Mouse (Mus musculus): ENCODE measurements around the gene Cir1. TPM values are rescaled to one million over a fixed set of nuclear protein-coding genes. Genes with fewer than 3 reads are reported as not detected.

The Cir1 gene
- polyA plus RNA-seq, 1 experiment from 2014 or later, result 23.4 TPM

DNA sequence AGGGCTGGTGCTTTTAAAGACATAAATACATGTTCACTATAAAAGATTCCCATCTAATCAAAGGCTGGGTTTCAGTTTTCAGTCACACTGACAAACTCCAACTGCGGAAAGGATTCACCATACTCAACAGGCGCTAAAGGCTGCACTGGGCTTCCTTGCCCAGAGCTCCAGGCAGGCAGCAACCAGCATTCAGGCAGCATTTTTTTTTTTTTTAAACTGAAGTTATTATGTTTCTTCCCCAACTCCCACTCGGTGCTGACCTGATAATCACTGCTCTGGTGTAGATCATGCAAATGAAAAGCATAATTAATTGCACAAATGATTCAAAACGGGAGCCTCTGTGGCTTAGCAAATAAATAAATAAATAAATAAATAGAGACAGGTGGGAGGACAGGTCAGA lies 44.7 kb downstream of the Cir1 start:
- Histone ChIP-seq H3K36me3 (ENCODE audit: control insufficient read depth, insufficient read depth, low read length) (no peaks in the 10 kb centered on the region), H3K9ac (ENCODE audit: low read length) (no peak overlapping the region), H3K4me2 (ENCODE audit: low read length) (peak overlapping the region; percentile 29), H3K9me3 (replicated peaks; ENCODE audit: control insufficient read depth, low read length) (no peaks in the 10 kb centered on the region), H3K27ac (ENCODE audit: low read depth, low read length) (no peak overlapping the region), H3K4me3 (ENCODE audit: low read depth, low read length) (peak overlapping the region; percentile 13; the same call in 1 of the 2 replicates), H3K4me1 (ENCODE audit: control insufficient read depth, insufficient read depth, low read length) (peaks cover 14% of the 10 kb centered on the region), H3K27me3 (replicated peaks; ENCODE audit: control insufficient read depth, insufficient read depth, low read length) (peaks cover 68% of the 10 kb centered on the region)
- DNase-seq (ENCODE audit: low spot score) (peak; percentile 17), ATAC-seq (no peak)
- 3% methylated on average over 4 of the region's 4 CpGs for WGBS

DNA sequence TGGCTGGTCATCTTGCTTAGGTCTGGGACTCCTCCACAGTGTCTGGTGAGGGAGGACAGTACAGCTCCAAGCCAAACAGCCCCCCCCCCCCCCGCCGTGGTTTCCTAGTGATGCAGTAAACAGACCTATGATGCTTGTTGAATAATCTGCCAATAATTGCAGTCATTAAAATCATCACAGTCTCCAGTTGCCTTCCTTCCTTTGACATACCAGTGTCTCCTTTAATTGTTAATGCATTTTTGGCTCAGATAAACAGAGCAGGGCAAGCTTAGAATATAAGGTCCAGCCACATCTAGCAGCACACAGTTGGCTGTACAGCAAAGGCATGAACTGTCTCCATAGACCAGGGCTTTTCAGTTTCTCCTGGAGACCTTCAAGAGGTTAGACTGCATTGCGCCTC lies 45.3 kb downstream of the Cir1 start:
- Histone ChIP-seq H3K27ac (ENCODE audit: low read depth, low read length) (no peak overlapping the region), H3K9me3 (replicated peaks; ENCODE audit: control insufficient read depth, low read length) (no peaks in the 10 kb centered on the region), H3K36me3 (ENCODE audit: control insufficient read depth, insufficient read depth, low read length) (no peaks in the 10 kb centered on the region), H3K4me2 (ENCODE audit: low read length) (no peak overlapping the region), H3K27me3 (replicated peaks; ENCODE audit: control insufficient read depth, insufficient read depth, low read length) (peaks cover 74% of the 10 kb centered on the region), H3K9ac (ENCODE audit: low read length) (no peak overlapping the region), H3K4me1 (ENCODE audit: control insufficient read depth, insufficient read depth, low read length) (peaks cover 14% of the 10 kb centered on the region), H3K4me3 (ENCODE audit: low read depth, low read length) (no peak overlapping the region)
- WGBS, result 12% methylated on average over 3 of the region's 3 CpGs
- peak; percentile 10 for DNase-seq (ENCODE audit: low spot score)
- ATAC-seq, result no peak

DNA sequence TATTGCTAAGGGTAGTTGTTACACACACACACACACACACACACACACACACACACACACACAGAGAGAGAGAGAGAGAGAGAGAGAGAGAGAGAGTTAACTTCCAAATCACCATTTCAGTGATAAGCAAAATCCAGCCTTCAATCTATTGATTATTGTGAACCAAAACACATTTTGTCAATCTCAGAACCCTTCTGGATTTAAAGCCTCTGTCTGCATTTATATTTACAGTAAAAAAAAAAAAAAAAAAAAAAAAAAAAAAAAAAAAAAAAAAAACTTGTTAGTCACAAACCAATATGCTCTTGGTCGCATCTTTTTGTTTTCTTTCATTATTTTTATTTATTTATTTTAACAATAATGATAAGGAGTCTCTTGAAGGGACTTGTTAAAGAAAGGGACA lies 45.9 kb downstream of the Cir1 start:
- no peak overlapping the region for H3K27ac ChIP-seq (ENCODE audit: low read depth, low read length)
- H3K4me1 ChIP-seq (ENCODE audit: control insufficient read depth, insufficient read depth, low read length), result peaks cover 14% of the 10 kb centered on the region
- H3K36me3 ChIP-seq (ENCODE audit: control insufficient read depth, insufficient read depth, low read length), result no peaks in the 10 kb centered on the region
- no peak overlapping the region for H3K9ac ChIP-seq (ENCODE audit: low read length)
- DNase-seq (ENCODE audit: low spot score) (no peak), ATAC-seq (no peak)
- H3K4me3 ChIP-seq (ENCODE audit: low read depth, low read length), result no peak overlapping the region
- H3K9me3 ChIP-seq (replicated peaks; ENCODE audit: control insufficient read depth, low read length), result no peaks in the 10 kb centered on the region
- 49% methylated on average over 1 of the region's 1 CpGs for WGBS
- no peak overlapping the region for H3K4me2 ChIP-seq (ENCODE audit: low read length)
- H3K27me3 ChIP-seq (replicated peaks; ENCODE audit: control insufficient read depth, insufficient read depth, low read length), result peaks cover 71% of the 10 kb centered on the region

DNA sequence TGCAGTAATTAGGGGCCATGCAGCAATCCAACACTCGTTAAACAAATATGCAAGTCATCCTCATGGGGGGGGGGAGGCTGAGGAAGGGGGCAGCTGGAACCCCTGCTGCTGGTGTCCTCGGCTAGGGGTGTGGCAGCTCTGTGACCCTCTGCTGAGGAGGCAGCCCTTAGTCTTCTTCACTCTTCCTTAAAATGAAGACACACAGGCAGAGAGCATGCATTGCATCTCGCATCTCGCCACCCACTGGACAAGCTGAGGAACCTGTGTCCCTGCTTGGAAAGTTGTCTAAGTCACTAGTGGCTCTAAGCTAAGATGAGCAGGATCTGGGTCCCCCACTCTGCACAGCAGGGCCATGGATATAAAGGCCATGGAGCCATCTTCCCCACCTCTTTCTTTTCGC lies 46.5 kb downstream of the Cir1 start:
- Histone ChIP-seq H3K4me3 (ENCODE audit: low read depth, low read length) (no peak overlapping the region), H3K9me3 (replicated peaks; ENCODE audit: control insufficient read depth, low read length) (no peaks in the 10 kb centered on the region), H3K27me3 (replicated peaks; ENCODE audit: control insufficient read depth, insufficient read depth, low read length) (peaks cover 65% of the 10 kb centered on the region), H3K27ac (ENCODE audit: low read depth, low read length) (no peak overlapping the region), H3K9ac (ENCODE audit: low read length) (no peak overlapping the region), H3K4me2 (ENCODE audit: low read length) (no peak overlapping the region), H3K4me1 (ENCODE audit: control insufficient read depth, insufficient read depth, low read length) (peaks cover 14% of the 10 kb centered on the region), H3K36me3 (ENCODE audit: control insufficient read depth, insufficient read depth, low read length) (no peaks in the 10 kb centered on the region)
- DNase-seq (ENCODE audit: low spot score), result peak; percentile 20
- WGBS, result 3% methylated on average over 5 of the region's 5 CpGs
- no peak for ATAC-seq

DNA sequence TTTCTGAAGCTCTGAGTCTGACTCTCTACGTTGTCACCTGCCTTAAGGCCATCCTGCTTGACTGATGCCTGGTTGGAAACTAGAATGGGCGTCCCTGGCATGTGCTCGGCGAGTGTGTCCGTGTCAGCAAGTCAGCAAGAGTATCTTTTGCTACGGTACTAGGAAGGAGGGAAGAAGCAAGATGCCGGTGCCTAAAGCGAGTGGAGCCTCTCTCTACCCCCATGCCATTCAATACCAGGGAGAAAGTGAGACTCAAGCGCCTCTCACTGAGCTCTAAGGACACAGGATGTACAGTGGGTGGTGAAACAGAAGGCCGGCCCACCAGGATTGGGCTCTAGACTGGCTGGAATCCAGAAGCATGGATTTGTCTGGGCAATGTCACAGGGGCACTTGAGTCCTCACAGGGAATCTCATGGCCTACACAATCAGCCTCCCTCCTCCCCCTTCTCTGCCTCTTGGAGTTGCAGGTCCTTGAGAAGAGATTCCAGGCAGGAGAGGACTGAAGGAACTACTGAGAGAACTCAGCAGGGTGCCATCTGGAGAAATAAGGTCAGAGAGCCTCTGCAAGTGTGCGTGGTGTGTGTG lies 47.8 kb downstream of the Cir1 start:
- 4% methylated on average over 11 of the region's 11 CpGs for WGBS
- Histone ChIP-seq H3K4me3 (ENCODE audit: low read depth, low read length) (peak overlapping the region; percentile 28), H3K4me1 (ENCODE audit: control insufficient read depth, insufficient read depth, low read length) (0 out of 2 replicates have a peak, but pooled peaks cover 6% of the 10 kb centered on the region), H3K36me3 (ENCODE audit: control insufficient read depth, insufficient read depth, low read length) (no peaks in the 10 kb centered on the region), H3K9ac (ENCODE audit: low read length) (no peak overlapping the region), H3K27me3 (replicated peaks; ENCODE audit: control insufficient read depth, insufficient read depth, low read length) (peaks cover 53% of the 10 kb centered on the region), H3K4me2 (ENCODE audit: low read length) (peak overlapping the region; percentile 59), H3K9me3 (replicated peaks; ENCODE audit: control insufficient read depth, low read length) (no peaks in the 10 kb centered on the region; the same call in 1 of the 2 replicates), H3K27ac (ENCODE audit: low read depth, low read length) (no peak overlapping the region)
- DNase-seq (ENCODE audit: low spot score) (peak; percentile 12), ATAC-seq (no peak)

DNA sequence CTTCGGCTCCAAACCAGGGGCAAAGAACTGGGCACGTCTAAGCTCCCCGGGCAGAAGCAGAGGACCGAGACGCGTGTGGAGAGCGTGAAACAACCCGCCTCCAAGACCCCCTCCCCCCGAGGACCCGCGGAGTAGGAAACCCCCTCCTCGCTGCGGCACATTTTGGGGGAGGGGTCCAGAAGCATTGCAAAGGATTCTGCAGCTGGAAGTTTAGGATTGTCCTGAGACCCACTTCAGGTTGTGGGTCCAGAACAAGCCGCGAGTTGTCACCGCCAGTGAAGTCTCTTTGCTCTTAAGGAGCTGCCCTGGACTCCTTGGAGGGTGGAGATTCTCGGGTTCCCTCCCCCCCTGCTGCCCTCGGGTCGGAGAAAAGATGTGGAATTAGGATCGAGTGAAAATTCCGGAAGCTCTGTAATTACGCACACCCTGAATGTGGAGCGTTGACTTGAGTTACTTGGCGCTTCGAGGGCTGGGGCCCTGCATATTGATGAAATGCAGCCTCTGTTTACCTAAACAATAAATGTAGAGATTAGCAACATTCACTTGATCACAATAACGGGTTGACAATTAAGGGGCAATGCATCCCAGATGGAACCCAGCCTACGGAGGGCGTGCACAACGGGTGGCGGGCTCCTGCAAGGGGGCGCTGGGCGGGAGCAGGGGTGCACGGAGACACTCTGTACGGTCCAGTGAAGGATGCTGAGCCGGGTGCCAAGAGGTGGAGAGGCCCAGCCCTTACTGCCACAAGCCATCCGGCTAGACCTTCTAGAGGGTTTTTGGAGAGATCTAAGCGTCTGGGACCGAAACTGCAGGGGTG lies 48.5 kb downstream of the Cir1 start:
- Histone ChIP-seq H3K4me3 (ENCODE audit: low read depth, low read length) (peak overlapping the region; percentile 28), H3K4me1 (ENCODE audit: control insufficient read depth, insufficient read depth, low read length) (0 out of 2 replicates have a peak, but pooled peaks cover 6% of the 10 kb centered on the region), H3K36me3 (ENCODE audit: control insufficient read depth, insufficient read depth, low read length) (no peaks in the 10 kb centered on the region), H3K9me3 (replicated peaks; ENCODE audit: control insufficient read depth, low read length) (no peaks in the 10 kb centered on the region; the same call in 1 of the 2 replicates), H3K27ac (ENCODE audit: low read depth, low read length) (no peak overlapping the region), H3K9ac (ENCODE audit: low read length) (peak overlapping the region; percentile 49; the same call in 1 of the 2 replicates), H3K4me2 (ENCODE audit: low read length) (peak overlapping the region; percentile 59), H3K27me3 (replicated peaks; ENCODE audit: control insufficient read depth, insufficient read depth, low read length) (peaks cover 51% of the 10 kb centered on the region)
- 0 out of 2 replicates have a peak, but pooled peaks have one; percentile 27 for ATAC-seq
- 1% methylated on average over 38 of the region's 38 CpGs for WGBS
- peak; percentile 53 for DNase-seq (ENCODE audit: low spot score)

DNA sequence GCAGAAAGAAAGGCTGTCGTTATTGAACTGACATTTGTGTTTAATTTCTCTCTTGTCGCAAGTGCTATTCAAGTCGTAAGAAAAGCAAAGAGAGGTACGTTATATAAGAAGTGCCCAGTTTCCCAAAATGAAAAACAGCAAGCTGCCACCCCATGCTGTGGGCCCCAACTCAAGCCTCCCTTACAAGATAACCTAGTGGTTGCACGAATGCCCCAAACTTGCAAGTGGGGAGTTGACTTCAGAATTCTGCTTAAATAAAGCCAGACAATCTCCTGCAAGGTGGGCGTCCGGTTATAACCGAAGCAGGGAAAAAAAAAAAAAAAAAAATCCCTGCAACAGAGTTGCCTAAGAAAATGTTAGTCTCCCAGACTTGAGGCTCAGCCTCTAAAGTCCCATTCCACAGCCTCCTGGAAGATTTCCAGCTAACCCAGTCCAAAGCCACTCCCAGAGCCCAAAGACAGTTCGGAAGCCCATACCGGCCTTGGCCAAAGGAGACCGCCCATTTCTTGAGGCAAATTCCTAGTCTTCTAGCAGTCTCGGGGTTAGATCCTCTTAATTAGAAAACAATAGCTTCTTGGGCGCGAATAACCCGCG lies 49.2 kb downstream of the Cir1 start:
- 0 out of 2 replicates have a peak, but pooled peaks cover 6% of the 10 kb centered on the region for H3K4me1 ChIP-seq (ENCODE audit: control insufficient read depth, insufficient read depth, low read length)

DNA sequence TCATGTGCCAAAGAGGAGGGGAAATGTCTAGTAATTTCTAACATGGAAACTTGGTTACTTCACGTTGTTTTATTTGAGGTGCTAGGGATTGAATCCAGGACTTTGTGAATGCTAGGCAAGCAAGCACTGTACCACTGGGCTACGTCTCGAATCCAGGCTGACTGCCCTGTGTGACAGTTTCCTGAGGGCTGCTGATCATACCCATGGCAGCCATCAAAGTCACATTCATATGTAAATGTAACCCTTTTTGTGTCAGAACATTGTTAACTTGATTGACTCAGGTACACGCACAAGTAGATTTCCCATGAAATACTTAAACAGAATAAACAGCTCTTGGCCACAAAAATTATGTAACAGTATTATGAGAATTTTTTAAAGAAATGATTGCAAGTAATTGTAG lies 63.8 kb downstream of the Cir1 start:
- peak; percentile 27 for DNase-seq (ENCODE audit: low spot score)
- WGBS, result 32% methylated on average over 4 of the region's 4 CpGs
- no peak for ATAC-seq
- Histone ChIP-seq H3K9ac (ENCODE audit: low read length) (no peak overlapping the region), H3K9me3 (replicated peaks; ENCODE audit: control insufficient read depth, low read length) (no peaks in the 10 kb centered on the region), H3K36me3 (ENCODE audit: control insufficient read depth, insufficient read depth, low read length) (no peaks in the 10 kb centered on the region), H3K4me3 (ENCODE audit: low read depth, low read length) (no peak overlapping the region), H3K27ac (ENCODE audit: low read depth, low read length) (no peak overlapping the region), H3K27me3 (replicated peaks; ENCODE audit: control insufficient read depth, insufficient read depth, low read length) (no peaks in the 10 kb centered on the region), H3K4me1 (ENCODE audit: control insufficient read depth, insufficient read depth, low read length) (no peaks in the 10 kb centered on the region), H3K4me2 (ENCODE audit: low read length) (no peak overlapping the region)

More for the DNA sequence above, 49.2 kb downstream of the Cir1 start:
- H3K27me3 ChIP-seq (replicated peaks; ENCODE audit: control insufficient read depth, insufficient read depth, low read length), result peaks cover 49% of the 10 kb centered on the region
- H3K4me2 ChIP-seq (ENCODE audit: low read length), result peak overlapping the region; percentile 59
- no peak overlapping the region for H3K27ac ChIP-seq (ENCODE audit: low read depth, low read length)
- peak overlapping the region; percentile 28 for H3K4me3 ChIP-seq (ENCODE audit: low read depth, low read length)
- whole genome bisulfite sequencing, result 4% methylated on average over 16 of the region's 16 CpGs
- peak overlapping the region; percentile 49; the same call in 1 of the 2 replicates for H3K9ac ChIP-seq (ENCODE audit: low read length)
- H3K36me3 ChIP-seq (ENCODE audit: control insufficient read depth, insufficient read depth, low read length), result no peaks in the 10 kb centered on the region
- ATAC-seq (no peak), DNase-seq (ENCODE audit: low spot score) (peak; percentile 27)
- H3K9me3 ChIP-seq (replicated peaks; ENCODE audit: control insufficient read depth, low read length), result no peaks in the 10 kb centered on the region; the same call in 1 of the 2 replicates
